ENCODE assay signal across 10 mouse cellular contexts in the genomic region with DNA sequence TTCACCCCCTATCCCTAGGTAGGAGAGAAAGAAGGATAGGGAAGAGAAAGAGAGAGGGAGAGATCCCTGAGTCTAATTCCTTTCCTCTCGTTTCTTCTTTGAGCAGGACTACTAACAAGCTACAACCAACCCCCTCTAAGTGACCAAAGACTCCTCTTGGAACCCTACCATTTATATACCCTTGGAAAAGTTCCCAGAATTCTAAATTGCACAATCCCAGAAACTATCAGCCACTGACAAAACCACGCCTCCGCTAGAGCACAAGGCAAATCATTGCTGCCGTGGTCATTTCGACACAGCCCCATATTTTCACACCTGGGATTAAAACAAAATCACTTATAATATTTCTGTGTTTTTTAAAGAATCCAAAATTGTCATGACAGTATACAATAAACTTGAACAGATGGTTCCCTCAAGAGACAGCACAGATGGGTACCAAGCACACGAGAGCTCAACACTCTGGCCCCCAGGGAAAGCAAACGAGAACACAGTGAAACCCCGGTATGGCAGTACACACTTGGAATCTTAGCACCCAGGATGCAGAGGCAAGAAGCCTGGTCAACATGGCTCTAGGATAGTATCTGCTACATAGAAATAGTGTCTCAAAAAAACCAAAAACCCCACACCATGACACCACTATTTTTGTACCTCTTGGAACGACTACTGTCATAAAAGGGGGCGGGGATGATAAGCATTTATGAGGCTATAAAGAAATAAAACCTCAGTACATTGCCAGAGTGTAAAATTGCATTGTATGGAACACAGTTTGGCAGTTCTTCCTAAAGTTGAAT.
DNase-seq lines count a peak whose midpoint lies in the region; ATAC-seq and TF ChIP-seq lines count a peak whose summit lies in the region.
"Had no signal": no experiment of that assay in that cellular context is flagged by ENCODE, and none has a peak within 500 bp of the region (broad histone marks: within the 10 kb centered on the region; RNA-seq: fewer than 3 reads in every experiment).

No protein-coding gene starts in this region.

- H3K27ac ChIP-seq in forebrain, embryonic 14.5 days (ENCODE audit: low read depth, low read length): no peak overlapping the region
- H3K27ac ChIP-seq in forebrain, embryonic 13.5 days: no peak overlapping the region
- H3K27ac ChIP-seq in lung, postnatal 0 days (ENCODE audit: low read length): no peak overlapping the region
- H3K27ac ChIP-seq: macrophage had no signal

- no peaks in the 10 kb centered on the region for H3K27me3 ChIP-seq in forebrain, embryonic 14.5 days (replicated peaks; ENCODE audit: control insufficient read depth, insufficient read depth, low read length)
- no peaks in the 10 kb centered on the region for H3K27me3 ChIP-seq in forebrain, embryonic 13.5 days
- no peaks in the 10 kb centered on the region for H3K27me3 ChIP-seq in lung, postnatal 0 days (replicated peaks; ENCODE audit: insufficient read depth, low read length)

- no peaks in the 10 kb centered on the region for H3K9me3 ChIP-seq in forebrain, embryonic 14.5 days (replicated peaks; ENCODE audit: control insufficient read depth, low read length)
- H3K9me3 ChIP-seq in forebrain, embryonic 13.5 days (replicated peaks): no peaks in the 10 kb centered on the region
- no peaks in the 10 kb centered on the region for H3K9me3 ChIP-seq in lung, postnatal 0 days (ENCODE audit: low read length)

- DNase-seq in forebrain, embryonic 14.5 days (ENCODE audit: low spot score): peak; percentile 60
- DNase-seq in left cerebral cortex, postnatal 25 days (ENCODE audit: low spot score in 2 of 2): peak; percentile 9 to 50
- no peak for DNase-seq in left cerebral cortex, adult 8-10 months (ENCODE audit: low spot score in 2 of 2)
- peak; percentile 51 for DNase-seq in fat pad, adult 2 months (ENCODE audit: extremely low read depth, low read depth, low spot score)
- peak; percentile 95 for DNase-seq in lung, postnatal 0 days (ENCODE audit: low spot score)
- no peak for DNase-seq in c-Kit-positive CD71-positive TER-119-positive erythroid progenitor cells, embryonic 14.5 days (ENCODE audit: low spot score)
- no peak for DNase-seq in cerebellum, adult 18-20 months
- DNase-seq: gastrocnemius, postnatal 25 days had no signal

- no peak overlapping the region for H3K4me2 ChIP-seq in forebrain, embryonic 14.5 days (ENCODE audit: low read length)
- H3K4me2 ChIP-seq in forebrain, embryonic 13.5 days: no peak overlapping the region
- no peak overlapping the region for H3K4me2 ChIP-seq in lung, postnatal 0 days (replicated peaks; ENCODE audit: low read depth, low read length)

- no peaks in the 10 kb centered on the region for H3K4me1 ChIP-seq in forebrain, embryonic 14.5 days (ENCODE audit: control insufficient read depth, insufficient read depth, low read length)
- no peaks in the 10 kb centered on the region for H3K4me1 ChIP-seq in forebrain, embryonic 13.5 days
- H3K4me1 ChIP-seq in lung, postnatal 0 days (ENCODE audit: insufficient read depth, low read depth, low read length): peaks cover 2% of the 10 kb centered on the region; the same call in 1 of the 2 replicates

- no peak overlapping the region for H3K9ac ChIP-seq in forebrain, embryonic 14.5 days (ENCODE audit: low read length)
- H3K9ac ChIP-seq in forebrain, embryonic 13.5 days: no peak overlapping the region
- no peak overlapping the region for H3K9ac ChIP-seq in lung, postnatal 0 days (replicated peaks; ENCODE audit: low read depth)

- ATAC-seq in forebrain, embryonic 14.5 days: peak; percentile 61; the same call in 1 of the 2 replicates
- ATAC-seq in forebrain, embryonic 13.5 days: no peak; the same call in 1 of the 2 replicates
- peak; percentile 90 for ATAC-seq in lung, postnatal 0 days

- intact Hi-C loops in left cerebral cortex, postnatal 25 days (cut with DNase I): loop anchor here (5.0 kb wide), 1 partner anchor 107 kb away; no protein-coding TSS in a partner anchor

- no peak overlapping the region for H3K4me3 ChIP-seq in forebrain, embryonic 14.5 days (ENCODE audit: low read depth, low read length)
- no peak overlapping the region for H3K4me3 ChIP-seq in forebrain, embryonic 13.5 days
- no peak overlapping the region for H3K4me3 ChIP-seq in lung, postnatal 0 days (ENCODE audit: low read depth, low read length)

- TF ChIP-seq EP300 in lung, postnatal 0 days (IDR thresholded peaks at IDR 0.05): peak; percentile 66

- no peak for TF ChIP-seq CTCF in lung, postnatal 0 days (IDR thresholded peaks at IDR 0.05)

- 73% methylated on average over 10 of the region's 10 CpGs for WGBS in forebrain, embryonic 14.5 days
- WGBS in forebrain, embryonic 13.5 days: 79% methylated on average over 10 of the region's 10 CpGs
- WGBS in lung, postnatal 0 days: 43% methylated on average over 10 of the region's 10 CpGs

- no peaks in the 10 kb centered on the region for H3K36me3 ChIP-seq in forebrain, embryonic 14.5 days (ENCODE audit: control insufficient read depth, insufficient read depth, low read length)
- H3K36me3 ChIP-seq in forebrain, embryonic 13.5 days (ENCODE audit: poor library complexity, severe bottlenecking): no peaks in the 10 kb centered on the region
- H3K36me3 ChIP-seq in lung, postnatal 0 days (ENCODE audit: insufficient read depth, low read length): no peaks in the 10 kb centered on the region

Comparison
In these comparisons a context has a peak if more than half of its experiments do, and no peak if none do; other contexts are left out.
1. DNase-seq: peak in forebrain, embryonic 14.5 days (single experiment), left cerebral cortex, postnatal 25 days (2 of 2), fat pad, adult 2 months (single experiment) and lung, postnatal 0 days (single experiment); none in left cerebral cortex, adult 8-10 months (0 of 2), c-Kit-positive CD71-positive TER-119-positive erythroid progenitor cells, embryonic 14.5 days (single experiment) and cerebellum, adult 18-20 months (0 of 2).